In genomic region chr5:52234570-52234969, GRCm38 (mm10) we compare ENCODE assay signal across 23 mouse cellular contexts. TPM values are rescaled to one million over a fixed set of nuclear protein-coding genes. Genes with fewer than 3 reads are reported as not detected.
DNase-seq lines count a peak whose midpoint lies in the region; ATAC-seq lines count a peak whose summit lies in the region.
"Had no signal": no experiment of that assay in that cellular context is flagged by ENCODE, and none has a peak within 500 bp of the region (broad histone marks: within the 10 kb centered on the region; RNA-seq: fewer than 3 reads in every experiment).

No protein-coding gene starts in this region.

- no peaks in the 10 kb centered on the region for H3K4me1 ChIP-seq in forebrain, embryonic 15.5 days
- H3K4me1 ChIP-seq in forebrain, embryonic 11.5 days (replicated peaks; ENCODE audit: control insufficient read depth, insufficient read depth, low read length): no peaks in the 10 kb centered on the region
- H3K4me1 ChIP-seq in intestine, embryonic 14.5 days (replicated peaks; ENCODE audit: control insufficient read depth, insufficient read depth, low read length): peaks cover 10% of the 10 kb centered on the region
- H3K4me1 ChIP-seq in intestine, embryonic 16.5 days (ENCODE audit: control insufficient read depth, insufficient read depth, low read length): 0 out of 2 replicates have a peak, but pooled peaks cover 2% of the 10 kb centered on the region
- no peaks in the 10 kb centered on the region for H3K4me1 ChIP-seq in midbrain, embryonic 16.5 days (ENCODE audit: control insufficient read depth, insufficient read depth, low read length)
- no peaks in the 10 kb centered on the region for H3K4me1 ChIP-seq in midbrain, embryonic 15.5 days
- H3K4me1 ChIP-seq in stomach, embryonic 16.5 days (ENCODE audit: control insufficient read depth, insufficient read depth, low read length): no peaks in the 10 kb centered on the region
- peaks cover 3% of the 10 kb centered on the region; the same call in 1 of the 2 replicates for H3K4me1 ChIP-seq in heart, embryonic 10.5 days
- H3K4me1 ChIP-seq: hindbrain, embryonic 13.5 days; midbrain, embryonic 12.5 days had no signal

- no peak overlapping the region for H3K4me2 ChIP-seq in forebrain, embryonic 15.5 days (replicated peaks)
- no peak overlapping the region for H3K4me2 ChIP-seq in forebrain, embryonic 11.5 days (ENCODE audit: low read depth, low read length, severe bottlenecking)
- no peak overlapping the region for H3K4me2 ChIP-seq in intestine, embryonic 14.5 days (ENCODE audit: low read length)
- no peak overlapping the region for H3K4me2 ChIP-seq in intestine, embryonic 16.5 days (ENCODE audit: low read depth, low read length)
- no peak overlapping the region for H3K4me2 ChIP-seq in midbrain, embryonic 16.5 days (ENCODE audit: low read length)
- no peak overlapping the region for H3K4me2 ChIP-seq in midbrain, embryonic 15.5 days
- no peak overlapping the region for H3K4me2 ChIP-seq in stomach, embryonic 16.5 days (ENCODE audit: low read depth, low read length)
- H3K4me2 ChIP-seq: hindbrain, embryonic 13.5 days; limb, embryonic 12.5 days; midbrain, embryonic 12.5 days had no signal

- ATAC-seq in forebrain, embryonic 15.5 days (replicated peaks): no peak; the same call in 1 of the 2 replicates
- no peak for ATAC-seq in forebrain, embryonic 11.5 days (replicated peaks; ENCODE audit: low FRiP score)
- ATAC-seq in intestine, embryonic 14.5 days (replicated peaks; ENCODE audit: low FRiP score, low TSS enrichment, low read depth): no peak
- ATAC-seq in intestine, embryonic 16.5 days: no peak
- ATAC-seq in midbrain, embryonic 16.5 days: no peak
- ATAC-seq in midbrain, embryonic 15.5 days (replicated peaks): no peak
- ATAC-seq in stomach, embryonic 16.5 days (ENCODE audit: insufficient read depth, low FRiP score): no peak
- ATAC-seq: activated CD4-positive, CD25-positive, alpha-beta regulatory T cell, adult 4 months; CD4-positive, CD25-positive, alpha-beta regulatory T cell, adult 4 months had no signal

- H3K36me3 ChIP-seq in forebrain, embryonic 15.5 days: no peaks in the 10 kb centered on the region
- H3K36me3 ChIP-seq in forebrain, embryonic 11.5 days (ENCODE audit: control insufficient read depth, insufficient read depth, low read length): no peaks in the 10 kb centered on the region
- no peaks in the 10 kb centered on the region for H3K36me3 ChIP-seq in intestine, embryonic 14.5 days (ENCODE audit: control insufficient read depth, insufficient read depth, low read length)
- no peaks in the 10 kb centered on the region for H3K36me3 ChIP-seq in intestine, embryonic 16.5 days (ENCODE audit: control insufficient read depth, insufficient read depth, low read length)
- no peaks in the 10 kb centered on the region for H3K36me3 ChIP-seq in midbrain, embryonic 16.5 days (ENCODE audit: control insufficient read depth, insufficient read depth, low read length)
- H3K36me3 ChIP-seq in midbrain, embryonic 15.5 days (replicated peaks): no peaks in the 10 kb centered on the region
- H3K36me3 ChIP-seq in stomach, embryonic 16.5 days (ENCODE audit: control insufficient read depth, insufficient read depth, low read length): no peaks in the 10 kb centered on the region
- no peaks in the 10 kb centered on the region for H3K36me3 ChIP-seq in heart, embryonic 10.5 days
- H3K36me3 ChIP-seq: hindbrain, embryonic 13.5 days; limb, embryonic 12.5 days; midbrain, embryonic 12.5 days had no signal

- no peak overlapping the region for H3K9ac ChIP-seq in forebrain, embryonic 15.5 days (replicated peaks)
- H3K9ac ChIP-seq in forebrain, embryonic 11.5 days (ENCODE audit: low read length): no peak overlapping the region
- H3K9ac ChIP-seq in intestine, embryonic 14.5 days (ENCODE audit: low read length): no peak overlapping the region
- no peak overlapping the region for H3K9ac ChIP-seq in intestine, embryonic 16.5 days (ENCODE audit: low read depth, low read length)
- no peak overlapping the region for H3K9ac ChIP-seq in midbrain, embryonic 16.5 days (ENCODE audit: low read depth, low read length)
- H3K9ac ChIP-seq in midbrain, embryonic 15.5 days: no peak overlapping the region
- no peak overlapping the region for H3K9ac ChIP-seq in stomach, embryonic 16.5 days (ENCODE audit: low read length)
- H3K9ac ChIP-seq: hindbrain, embryonic 13.5 days; limb, embryonic 12.5 days; liver, embryonic 14.5 days; midbrain, embryonic 12.5 days had no signal

- 55% methylated on average over 7 of the region's 7 CpGs for WGBS in forebrain, embryonic 15.5 days
- WGBS in forebrain, embryonic 11.5 days: 66% methylated on average over 7 of the region's 7 CpGs
- 25% methylated on average over 7 of the region's 7 CpGs for WGBS in intestine, embryonic 14.5 days
- 33% methylated on average over 7 of the region's 7 CpGs for whole genome bisulfite sequencing in intestine, embryonic 16.5 days
- WGBS in midbrain, embryonic 16.5 days: 43% methylated on average over 7 of the region's 7 CpGs
- WGBS in midbrain, embryonic 15.5 days: 39% methylated on average over 7 of the region's 7 CpGs
- WGBS in stomach, embryonic 16.5 days: 28% methylated on average over 7 of the region's 7 CpGs
- WGBS in heart, embryonic 10.5 days: 76% methylated on average over 7 of the region's 7 CpGs

- no peaks in the 10 kb centered on the region for H3K27me3 ChIP-seq in forebrain, embryonic 15.5 days
- no peaks in the 10 kb centered on the region for H3K27me3 ChIP-seq in forebrain, embryonic 11.5 days (ENCODE audit: control insufficient read depth, insufficient read depth, low read length)
- H3K27me3 ChIP-seq in intestine, embryonic 14.5 days (replicated peaks; ENCODE audit: control insufficient read depth, insufficient read depth, low read length): no peaks in the 10 kb centered on the region
- no peaks in the 10 kb centered on the region for H3K27me3 ChIP-seq in intestine, embryonic 16.5 days (replicated peaks; ENCODE audit: control insufficient read depth, insufficient read depth, low read length)
- no peaks in the 10 kb centered on the region for H3K27me3 ChIP-seq in midbrain, embryonic 16.5 days (ENCODE audit: control insufficient read depth, insufficient read depth, low read depth, low read length)
- no peaks in the 10 kb centered on the region for H3K27me3 ChIP-seq in midbrain, embryonic 15.5 days (replicated peaks)
- H3K27me3 ChIP-seq in stomach, embryonic 16.5 days (ENCODE audit: control insufficient read depth, insufficient read depth, low read length): no peaks in the 10 kb centered on the region
- no peaks in the 10 kb centered on the region for H3K27me3 ChIP-seq in heart, embryonic 10.5 days (ENCODE audit: insufficient read depth, poor library complexity, severe bottlenecking)
- H3K27me3 ChIP-seq: hindbrain, embryonic 13.5 days; limb, embryonic 12.5 days; midbrain, embryonic 12.5 days had no signal

- DNase-seq in forebrain, embryonic 11.5 days (ENCODE audit: low spot score): no peak
- DNase-seq in intestine, embryonic 14.5 days (ENCODE audit: low spot score): no peak
- no peak for DNase-seq in heart, embryonic 10.5 days (ENCODE audit: low spot score)
- DNase-seq: adrenal gland, postnatal 10 days; cerebellum, adult 11 months; cerebellum, postnatal 14 days; gastrocnemius, postnatal 14 days; heart, adult 2 months; kidney, adult 11 months; kidney, postnatal 25 days; right cerebral cortex, postnatal 14 days had no signal

- H3K9me3 ChIP-seq in forebrain, embryonic 15.5 days: no peaks in the 10 kb centered on the region
- H3K9me3 ChIP-seq in forebrain, embryonic 11.5 days (ENCODE audit: control insufficient read depth, low read length): no peaks in the 10 kb centered on the region
- no peaks in the 10 kb centered on the region for H3K9me3 ChIP-seq in intestine, embryonic 14.5 days (ENCODE audit: control insufficient read depth, low read length)
- no peaks in the 10 kb centered on the region for H3K9me3 ChIP-seq in intestine, embryonic 16.5 days (ENCODE audit: control insufficient read depth, low read length)
- H3K9me3 ChIP-seq in midbrain, embryonic 16.5 days (replicated peaks; ENCODE audit: control insufficient read depth, low read length, poor library complexity, severe bottlenecking): no peaks in the 10 kb centered on the region
- no peaks in the 10 kb centered on the region for H3K9me3 ChIP-seq in midbrain, embryonic 15.5 days
- H3K9me3 ChIP-seq in stomach, embryonic 16.5 days (replicated peaks; ENCODE audit: control insufficient read depth, low read length): peaks cover 4% of the 10 kb centered on the region; the same call in 1 of the 2 replicates
- no peaks in the 10 kb centered on the region for H3K9me3 ChIP-seq in heart, embryonic 10.5 days
- H3K9me3 ChIP-seq: hindbrain, embryonic 13.5 days; midbrain, embryonic 12.5 days had no signal

- H3K4me3 ChIP-seq in forebrain, embryonic 15.5 days: no peak overlapping the region
- no peak overlapping the region for H3K4me3 ChIP-seq in forebrain, embryonic 11.5 days (ENCODE audit: low read depth, low read length)
- no peak overlapping the region for H3K4me3 ChIP-seq in intestine, embryonic 14.5 days (ENCODE audit: low read depth, low read length)
- no peak overlapping the region for H3K4me3 ChIP-seq in intestine, embryonic 16.5 days (ENCODE audit: low read length)
- H3K4me3 ChIP-seq in midbrain, embryonic 16.5 days (ENCODE audit: low read depth, low read length): no peak overlapping the region
- H3K4me3 ChIP-seq in midbrain, embryonic 15.5 days: no peak overlapping the region
- H3K4me3 ChIP-seq in stomach, embryonic 16.5 days (replicated peaks; ENCODE audit: low read length): no peak overlapping the region
- no peak overlapping the region for H3K4me3 ChIP-seq in heart, embryonic 10.5 days
- H3K4me3 ChIP-seq: heart, adult 2 months; hindbrain, embryonic 13.5 days; limb, embryonic 12.5 days; midbrain, embryonic 12.5 days; myocyte had no signal

- peak overlapping the region; percentile 7; the same call in 1 of the 2 replicates for H3K27ac ChIP-seq in forebrain, embryonic 15.5 days (replicated peaks)
- H3K27ac ChIP-seq in forebrain, embryonic 11.5 days (ENCODE audit: low read depth, low read length): no peak overlapping the region
- H3K27ac ChIP-seq in intestine, embryonic 14.5 days (ENCODE audit: low read depth): peak overlapping the region; percentile 44; the same call in 1 of the 2 replicates
- no peak overlapping the region for H3K27ac ChIP-seq in intestine, embryonic 16.5 days (ENCODE audit: low read length)
- peak overlapping the region; percentile 47; the same call in 1 of the 2 replicates for H3K27ac ChIP-seq in midbrain, embryonic 16.5 days (ENCODE audit: low read length)
- no peak overlapping the region for H3K27ac ChIP-seq in midbrain, embryonic 15.5 days
- H3K27ac ChIP-seq in stomach, embryonic 16.5 days (ENCODE audit: low read length): peak overlapping the region; percentile 36
- no peak overlapping the region for H3K27ac ChIP-seq in heart, embryonic 10.5 days
- H3K27ac ChIP-seq: heart, adult 2 months; hindbrain, embryonic 13.5 days; limb, embryonic 12.5 days; liver, embryonic 14.5 days; midbrain, embryonic 12.5 days had no signal

RNA-seq across cellular contexts. Expression of gene Dhx15, which starts 44.3 kb away (rescaled TPM):
- polyA plus RNA-seq in forebrain, embryonic 15.5 days (2015; fragmentation: Nextera tagmentation; extraction: Ambion mirVana): 168 and 171 TPM in 2 replicates
- 103 and 106 TPM in 2 replicates for polyA plus RNA-seq in forebrain, embryonic 11.5 days (2014; fragmentation: Nextera tagmentation; extraction: Ambion mirVana)
- polyA plus RNA-seq in intestine, embryonic 14.5 days (2014; fragmentation: Nextera tagmentation; extraction: Ambion mirVana): 95.9 and 96.3 TPM in 2 replicates
- 118 and 127 TPM in 2 replicates for polyA plus RNA-seq in intestine, embryonic 16.5 days (2015; fragmentation: Nextera tagmentation; extraction: Ambion mirVana)
- 117 and 127 TPM in 2 replicates for polyA plus RNA-seq in midbrain, embryonic 16.5 days (2015; fragmentation: Nextera tagmentation; extraction: Ambion mirVana)
- polyA plus RNA-seq in midbrain, embryonic 15.5 days (2015; fragmentation: Nextera tagmentation; extraction: Ambion mirVana): 127 TPM in 2 replicates
- 141 and 142 TPM in 2 replicates for polyA plus RNA-seq in stomach, embryonic 16.5 days (2015; fragmentation: Nextera tagmentation; extraction: Ambion mirVana)
- polyA plus RNA-seq in heart, embryonic 10.5 days (2016; fragmentation: Nextera tagmentation; extraction: Ambion mirVana): 114 and 139 TPM in 2 replicates

Comparison
In these comparisons a context has a peak if more than half of its experiments do, and no peak if none do; other contexts are left out.
1. H3K27ac ChIP-seq: peak in forebrain, embryonic 15.5 days (single experiment), intestine, embryonic 14.5 days (single experiment), midbrain, embryonic 16.5 days (single experiment) and stomach, embryonic 16.5 days (single experiment); none in forebrain, embryonic 11.5 days (single experiment), intestine, embryonic 16.5 days (single experiment), midbrain, embryonic 15.5 days (single experiment) and heart, embryonic 10.5 days (single experiment).